Mouse (Mus musculus) embryonic stem cell, embryonic (primary cell): ENCODE data around the gene Bach2.

Experiments
- CTCF ChIA-PET, 4 experiments: fragments of 300-600 bp in 2 of 4; fragments of 350-600 bp in 2 of 4; sonication (Branson Sonifier 250); formaldehyde crosslinking; loops; one replicate each; lab custom pipeline; 2022; ENCODE audit warnings: inconsistent platforms in 2 of 4; lab: Charles Lee
- POLR2A ChIA-PET, 4 experiments: fragments of 300-600 bp in 2 of 4; fragments of 350-600 bp in 2 of 4; sonication (Branson Sonifier 250); formaldehyde crosslinking; loops; one replicate each; lab custom pipeline; 2022; ENCODE audit warnings: antibody characterized with exemption in 4 of 4, inconsistent platforms in 1 of 4; lab: Charles Lee

Gene Bach2

GRCm38 (mm10) chr4:32432945-32433344, 194.3 kb downstream of the Bach2 start:
- POLR2A ChIA-PET = interaction anchor here in 1 of 4 experiments (0.6 kb wide), 1 partner anchor 96 kb away, joined by 3 read pairs; no protein-coding TSS in a partner anchor
- CTCF ChIA-PET = no interaction called here

DNA sequence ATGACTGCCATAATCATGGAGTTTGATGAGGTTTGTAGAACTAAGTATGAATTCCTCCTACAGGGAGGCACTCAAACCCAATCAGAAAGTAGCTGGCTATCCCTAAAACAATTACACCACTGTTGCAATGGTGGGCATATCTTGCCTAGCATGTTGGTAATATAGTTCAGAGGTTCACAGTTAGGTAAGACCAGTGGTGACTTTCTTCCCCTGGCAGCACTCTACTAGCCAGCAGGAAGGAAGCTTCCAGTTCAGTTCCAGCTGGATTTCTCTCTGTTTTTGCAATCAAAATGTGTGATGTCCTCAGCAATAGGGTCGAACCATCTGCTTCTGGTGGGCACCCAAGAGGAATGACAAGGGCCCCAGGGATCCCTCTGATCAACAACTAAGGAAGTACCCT, 196.0 kb downstream of the Bach2 start:
- POLR2A ChIA-PET = no interaction called here
- CTCF ChIA-PET = no interaction called here

DNA sequence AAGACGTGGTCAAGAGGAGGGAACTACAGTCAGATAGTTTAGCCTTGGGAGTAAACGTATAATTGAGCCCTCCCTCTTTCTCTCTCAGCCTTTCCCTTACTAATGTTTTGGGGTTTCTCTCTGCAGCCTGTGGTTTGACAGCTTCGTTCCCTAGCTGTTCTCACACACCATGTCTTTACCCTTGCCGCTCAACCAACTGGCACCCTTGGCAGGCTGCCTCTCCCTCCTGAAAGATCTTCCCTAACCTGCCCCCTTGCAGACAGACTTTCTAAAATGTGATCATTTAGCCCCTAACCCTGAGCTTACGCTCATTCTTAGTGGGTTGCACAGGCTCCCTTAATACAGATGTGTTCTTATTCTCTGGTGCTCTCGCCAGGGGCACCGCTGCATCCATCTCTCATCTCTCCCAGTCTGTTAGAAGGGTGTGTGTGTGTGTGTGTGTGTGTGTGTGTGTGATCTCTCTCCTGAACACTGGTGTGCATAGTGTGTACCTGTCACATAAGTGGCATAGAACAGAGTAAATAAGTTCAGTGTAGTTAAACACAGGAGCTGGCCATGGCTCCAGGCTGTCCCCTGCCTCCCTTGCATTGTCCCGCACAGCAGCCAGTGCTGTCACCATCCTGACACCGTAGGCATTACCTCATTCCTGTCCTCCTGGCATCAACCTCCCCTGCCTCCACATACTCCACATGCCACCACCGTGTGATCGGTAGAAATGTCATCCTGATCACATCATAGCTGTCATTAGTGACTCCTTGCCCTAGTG, 201.6 kb downstream of the Bach2 start:
- CTCF ChIA-PET = no interaction called here
- POLR2A ChIA-PET = no interaction called here

DNA sequence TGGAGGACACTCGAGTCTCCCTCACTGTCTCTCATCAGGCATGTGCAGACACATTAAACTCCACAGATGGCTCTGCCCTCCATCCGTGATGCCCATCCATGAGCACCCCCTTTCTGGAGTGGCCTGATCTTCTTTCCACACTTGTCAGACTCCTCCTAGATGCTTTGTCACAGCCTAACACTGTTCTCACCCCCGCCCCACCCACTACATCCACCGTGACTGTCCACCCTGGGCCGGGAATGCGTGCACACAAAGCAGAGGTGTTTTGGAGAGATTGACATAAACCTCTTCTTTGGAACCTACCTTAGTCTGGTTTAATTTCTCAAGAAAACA, 202.1 kb downstream of the Bach2 start:
- ChIA-PET CTCF (no interaction called here), POLR2A (no interaction called here)

DNA sequence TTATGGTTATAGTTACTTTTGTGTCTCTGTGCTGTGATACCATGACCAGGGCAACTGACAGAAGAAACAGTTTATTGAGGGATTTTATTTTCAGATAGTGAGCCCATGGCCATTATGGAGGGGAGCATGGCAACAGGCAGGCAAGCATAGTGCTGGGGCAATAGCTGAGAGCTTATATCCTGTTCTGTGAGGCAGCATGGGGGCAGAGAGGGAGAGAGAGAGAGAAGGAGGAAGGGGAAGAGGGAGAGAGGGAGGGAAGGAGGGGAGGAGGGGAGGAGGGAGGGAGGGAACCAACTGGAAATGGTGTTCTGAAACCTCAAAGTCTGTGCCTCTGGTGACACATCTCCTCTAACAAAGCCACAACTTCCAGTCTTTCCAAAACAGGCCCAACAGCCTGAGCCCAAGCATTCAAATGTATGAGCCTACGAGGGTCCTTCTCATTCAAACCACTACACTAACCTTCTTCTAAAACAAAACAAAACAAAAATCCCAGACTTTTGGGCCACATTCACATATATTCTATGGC, 206.1 kb downstream of the Bach2 start:
- CTCF ChIA-PET = no interaction called here
- POLR2A ChIA-PET = interaction anchor here in 1 of 4 experiments (0.6 kb wide), 1 partner anchor 268 kb away, joined by 3 read pairs; no protein-coding TSS in a partner anchor

GRCm38 (mm10) chr4:32447850-32448249, 209.2 kb downstream of the Bach2 start:
- CTCF ChIA-PET = no interaction called here
- POLR2A ChIA-PET = no interaction called here

GRCm38 (mm10) chr4:32461986-32462385, 223.4 kb downstream of the Bach2 start:
- ChIA-PET POLR2A (no interaction called here), CTCF (no interaction called here)

- POLR2A ChIA-PET = no interaction called here
These were observed 224.5 kb downstream of the Bach2 start for GRCm38 (mm10) chr4:32463065-32463464.

GRCm38 (mm10) chr4:32464540-32464939, 225.9 kb downstream of the Bach2 start:
- POLR2A ChIA-PET = no interaction called here
- CTCF ChIA-PET = no interaction called here

More at GRCm38 (mm10) chr4:32463065-32463464, 224.5 kb downstream of the Bach2 start:
- CTCF ChIA-PET = no interaction called here

DNA sequence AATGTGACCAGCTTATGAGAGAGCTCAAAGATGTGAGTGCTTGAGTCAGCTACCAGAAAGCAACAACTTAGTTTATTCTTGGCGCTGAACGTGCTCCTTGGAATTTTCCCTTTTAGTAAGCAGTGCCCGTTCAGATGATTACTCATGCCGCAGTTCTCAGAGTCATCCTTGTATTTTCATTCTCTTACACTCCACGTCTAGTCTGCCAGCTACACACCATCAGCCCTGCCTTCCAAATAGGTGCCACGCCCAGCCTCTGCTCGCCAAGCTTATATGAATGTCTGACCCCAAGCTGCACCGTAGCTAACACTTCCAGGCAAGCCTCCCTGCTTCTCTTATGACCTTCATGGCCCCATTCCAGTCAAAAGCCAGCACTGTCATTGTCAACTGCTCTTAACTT, 227.4 kb downstream of the Bach2 start:
- POLR2A ChIA-PET = interaction anchor here in 2 of 4 experiments (0.6 to 0.9 kb wide), 3 partner anchors 10 to 30 kb away, joined by 3 to 4 read pairs (median 3); no protein-coding TSS in a partner anchor
- CTCF ChIA-PET = interaction anchor here in 1 of 4 experiments (0.6 kb wide), 1 partner anchor 108 kb away, joined by 4 read pairs; no protein-coding TSS in a partner anchor

DNA sequence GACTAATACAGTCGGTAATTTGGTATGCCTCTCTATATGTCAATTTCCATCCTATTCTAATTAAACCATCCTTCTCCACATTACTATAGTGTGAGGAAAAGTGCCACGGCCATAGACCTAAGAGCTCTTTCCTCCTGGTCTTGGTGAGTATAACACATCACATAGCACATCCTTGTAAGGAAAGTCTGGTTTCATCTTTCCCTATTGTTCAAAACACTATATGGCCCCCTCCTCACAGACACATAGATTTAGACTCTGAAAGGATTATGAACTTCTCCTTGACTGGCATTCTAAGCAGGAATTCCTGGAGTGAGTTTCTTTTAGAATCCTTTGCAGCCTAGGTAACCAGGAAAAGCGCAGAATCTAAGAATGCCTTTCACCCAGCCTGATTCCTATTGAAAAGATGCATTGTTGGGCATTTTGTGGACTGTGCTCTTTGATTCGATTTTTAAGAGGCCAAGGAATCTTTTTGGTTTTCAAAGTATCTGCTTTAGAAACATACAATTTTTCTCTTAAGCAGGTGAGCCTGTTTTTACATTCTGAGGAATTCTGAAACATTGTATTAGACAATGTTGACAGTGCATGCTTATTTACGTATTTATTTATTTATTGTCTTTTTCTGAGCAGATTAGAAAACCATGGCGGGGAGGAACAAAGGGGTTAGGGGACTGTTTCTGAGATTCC, 239.5 kb downstream of the Bach2 start:
- ChIA-PET POLR2A (interaction anchor here in 1 of 4 experiments (0.6 kb wide), 1 partner anchor 54 kb away, joined by 3 read pairs; no protein-coding TSS in a partner anchor), CTCF (no interaction called here)

DNA sequence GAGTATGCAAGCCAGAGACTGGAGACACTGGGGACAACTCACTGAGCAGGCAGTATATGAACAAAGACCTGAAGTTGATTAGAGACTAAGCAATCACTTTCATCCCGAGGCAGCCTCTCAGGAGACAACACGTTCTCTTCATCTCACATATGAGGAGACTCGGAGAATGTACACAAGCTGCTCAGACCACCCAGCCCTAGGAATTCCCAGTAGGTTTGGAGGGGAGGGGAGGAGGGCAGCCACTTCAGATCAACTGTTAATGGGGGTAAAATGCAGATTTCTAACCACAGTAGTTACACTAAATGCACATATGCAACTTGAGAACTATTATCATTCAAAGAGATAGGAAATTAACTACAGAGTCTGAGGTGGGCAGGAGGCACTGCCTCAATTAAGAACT, 240.6 kb downstream of the Bach2 start:
- POLR2A ChIA-PET = no interaction called here
- CTCF ChIA-PET = no interaction called here

GRCm38 (mm10) chr4:32479801-32480700, 241.4 kb downstream of the Bach2 start:
- CTCF ChIA-PET = no interaction called here
- POLR2A ChIA-PET = no interaction called here

DNA sequence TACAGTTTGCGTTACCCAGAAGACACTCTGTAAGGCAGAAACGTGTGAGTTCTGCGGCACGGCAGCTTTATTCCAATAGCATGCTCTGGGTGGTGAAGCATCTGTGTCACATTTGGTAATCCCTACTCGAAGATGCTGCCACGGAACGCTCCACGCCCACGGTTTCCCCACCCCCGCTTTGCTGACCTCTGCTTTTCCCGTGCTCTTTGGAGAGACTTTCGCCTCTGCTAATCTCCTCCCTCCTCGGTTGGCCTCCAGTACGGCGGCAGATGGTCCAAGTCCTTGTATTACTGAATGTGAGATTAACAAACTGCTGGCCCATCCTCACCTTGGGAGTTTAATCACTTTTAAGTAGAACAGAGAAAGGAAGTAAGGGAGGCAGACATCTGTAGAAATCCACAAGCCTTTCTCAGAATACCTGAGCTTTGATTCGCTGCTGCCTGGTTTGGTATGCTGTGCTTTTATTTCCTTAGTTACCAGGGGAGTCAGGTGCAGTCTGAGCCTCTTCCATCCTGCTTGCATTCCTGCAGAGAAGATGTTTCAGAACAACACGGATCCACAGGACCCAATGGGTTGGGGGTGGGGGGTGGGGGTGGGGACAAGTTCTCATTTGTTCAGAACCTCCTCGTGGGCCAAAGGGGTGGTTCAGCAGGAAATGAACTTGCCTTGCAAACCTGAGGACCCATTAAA, 242.9 kb downstream of the Bach2 start:
- POLR2A ChIA-PET = interaction anchor here in 3 of 4 experiments (0.6 to 1.5 kb wide), 5 partner anchors 17 to 675 kb away, joined by 3 to 7 read pairs (median 3); partner anchors contain the start of gene Casp8ap2 (in 1 of the 3)

DNA sequence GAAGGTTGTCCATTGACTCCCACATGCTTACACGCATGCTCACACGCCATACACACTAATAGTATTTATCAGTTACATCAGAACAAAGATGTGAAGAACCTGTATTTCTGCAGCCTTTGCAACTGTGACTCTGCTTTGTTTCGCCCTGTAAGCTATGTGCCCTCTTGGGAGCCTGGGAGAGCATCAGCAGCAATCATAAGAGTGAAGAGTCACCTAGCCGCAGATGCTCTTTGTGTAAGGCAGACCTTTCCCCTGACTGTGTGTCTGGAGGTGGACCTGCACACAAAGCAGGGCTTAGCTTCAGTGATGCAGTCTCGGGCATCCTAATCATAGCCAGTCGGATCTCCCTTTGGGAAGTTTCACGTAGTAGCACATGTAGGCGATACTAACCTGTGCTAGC, 243.5 kb downstream of the Bach2 start:
- POLR2A ChIA-PET = interaction anchor here in 3 of 4 experiments (0.6 to 1.5 kb wide), 3 partner anchors 16 to 316 kb away, joined by 3 to 4 read pairs (median 3); partner anchors contain the start of gene Casp8ap2 (in 1 of the 3)
- CTCF ChIA-PET = no interaction called here

More for the DNA sequence above, 242.9 kb downstream of the Bach2 start:
- CTCF ChIA-PET = interaction anchor here in 1 of 4 experiments (0.5 kb wide), 1 partner anchor 581 kb away, joined by 7 read pairs; the partner anchor contains the start of gene Gabrr2

DNA sequence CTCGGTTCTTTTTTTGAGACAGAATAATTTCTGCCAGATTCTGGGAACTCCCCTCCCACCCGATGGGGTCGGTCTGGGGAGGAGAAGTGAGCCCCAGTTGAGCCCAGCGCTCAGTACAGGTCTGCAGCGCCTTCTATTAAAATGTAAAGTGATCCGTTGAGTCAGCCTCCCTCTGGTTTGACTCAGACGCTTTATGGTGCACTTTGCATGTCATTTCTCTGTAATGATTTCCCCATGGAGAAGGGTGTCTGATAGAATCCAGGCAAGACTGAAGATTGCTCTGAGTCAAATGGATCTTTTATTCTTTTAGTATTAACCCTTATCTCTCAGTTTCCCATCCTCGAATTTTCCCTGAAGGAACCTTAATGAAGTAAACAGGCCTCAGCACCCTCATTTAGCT, 244.3 kb downstream of the Bach2 start:
- CTCF ChIA-PET = no interaction called here
- POLR2A ChIA-PET = interaction anchor here in 2 of 4 experiments (0.5 to 0.8 kb wide), 2 partner anchors 17 kb away, joined by 3 read pairs; no protein-coding TSS in a partner anchor

DNA sequence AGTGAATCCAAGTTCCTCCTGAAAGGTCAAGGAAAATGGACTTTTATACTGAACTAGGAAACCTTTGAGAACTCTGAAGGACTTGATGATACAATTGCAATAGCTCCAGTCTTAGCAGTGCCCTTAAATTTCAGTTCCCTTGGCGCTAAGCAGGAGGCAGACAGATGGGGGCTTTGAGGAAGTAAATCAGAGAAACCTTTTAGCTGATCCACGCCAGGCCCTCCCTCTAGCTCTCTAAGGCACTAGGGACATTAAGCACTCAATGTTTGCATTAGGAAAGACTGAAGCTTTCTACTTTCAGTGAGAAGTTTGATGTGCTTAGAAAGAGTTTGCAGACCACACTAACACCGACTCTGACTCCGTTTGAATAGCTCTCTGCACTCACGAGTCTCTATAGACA, 247.2 kb downstream of the Bach2 start:
- ChIA-PET CTCF (no interaction called here), POLR2A (no interaction called here)
